Mouse (Mus musculus) ES-CJ7 (cell line): ENCODE measurements around the gene Tmem167.
"Not testable (repeated sequence)": the region's sequence is repeated elsewhere in the genome, so short reads cannot be mapped to it uniquely, and the experiment has no call there.

Source experiments
- DNase-seq: peaks from one replicate; pipeline ENCODE4 v3.0.0; 2011; ENCODE audit warnings: low read depth, low spot score

The Tmem167 gene

DNA sequence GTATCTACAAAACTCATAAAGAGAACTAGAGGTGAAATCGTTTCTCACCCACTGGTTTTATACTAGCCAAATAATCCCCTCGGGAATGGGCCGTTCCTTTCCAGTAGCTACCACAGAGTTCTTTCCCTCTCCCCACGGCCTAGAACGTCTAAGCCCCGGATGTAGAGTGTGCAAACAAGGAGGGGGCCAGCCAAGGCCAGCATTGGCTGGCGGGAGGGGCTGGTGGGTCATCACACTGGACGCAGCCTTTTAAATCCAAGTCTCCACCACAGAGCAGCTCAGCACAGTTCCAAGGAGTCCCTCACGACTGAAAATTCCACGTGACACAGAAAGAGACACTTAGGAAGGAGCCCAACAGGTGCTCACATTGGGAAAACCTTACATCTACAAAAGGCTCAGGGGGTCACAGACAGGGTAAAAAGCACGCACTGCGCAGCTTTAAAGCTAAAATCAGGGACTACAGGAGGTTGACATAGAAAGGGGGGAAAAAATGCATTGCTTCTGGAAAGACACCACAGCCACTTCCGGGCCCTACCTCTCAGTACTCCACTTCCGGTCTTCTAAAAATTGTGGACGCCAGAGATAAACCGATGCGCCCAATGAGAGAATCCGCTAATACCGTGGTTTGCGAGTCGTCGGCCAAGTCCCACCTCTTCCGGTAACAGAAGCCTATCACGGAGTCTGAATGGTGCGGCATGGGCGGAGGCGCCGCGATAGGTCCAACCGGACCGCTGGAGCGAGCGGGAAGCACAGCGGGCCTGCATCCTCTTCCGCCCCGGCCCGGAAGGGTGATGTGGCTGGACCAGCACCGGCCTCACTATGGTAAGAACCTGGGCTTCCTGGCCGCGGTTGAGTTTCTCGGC, at the start of gene Tmem167, which contains the start of gene Xrcc4:
Gene Tmem167, plus strand, starts transcription at position 162 of the 863 bp plus-strand sequence.
Gene Xrcc4, minus strand, starts transcription at position 647 of the 863 bp plus-strand sequence.
- DNase-seq: peak; percentile 98

DNA sequence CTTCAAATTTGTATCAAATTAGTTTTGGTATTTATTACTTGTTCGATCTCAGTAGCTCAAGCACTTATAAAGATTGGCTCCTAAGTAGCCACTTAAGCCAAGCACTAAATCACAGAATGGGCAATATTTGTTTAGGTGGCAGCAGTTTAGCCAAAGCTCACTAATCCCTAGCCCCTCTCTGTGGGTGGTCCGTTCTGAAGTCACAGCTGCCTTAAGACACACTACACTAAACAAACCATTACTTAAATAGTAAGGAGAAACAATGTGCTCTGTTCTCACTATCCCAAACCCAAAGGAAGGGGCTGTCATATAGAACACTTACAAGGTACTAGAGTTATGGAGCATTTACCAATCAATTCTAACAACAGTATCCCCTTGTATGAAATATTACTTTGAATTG, 49.3 kb upstream of the Tmem167 start:
- no peak for DNase-seq

DNA sequence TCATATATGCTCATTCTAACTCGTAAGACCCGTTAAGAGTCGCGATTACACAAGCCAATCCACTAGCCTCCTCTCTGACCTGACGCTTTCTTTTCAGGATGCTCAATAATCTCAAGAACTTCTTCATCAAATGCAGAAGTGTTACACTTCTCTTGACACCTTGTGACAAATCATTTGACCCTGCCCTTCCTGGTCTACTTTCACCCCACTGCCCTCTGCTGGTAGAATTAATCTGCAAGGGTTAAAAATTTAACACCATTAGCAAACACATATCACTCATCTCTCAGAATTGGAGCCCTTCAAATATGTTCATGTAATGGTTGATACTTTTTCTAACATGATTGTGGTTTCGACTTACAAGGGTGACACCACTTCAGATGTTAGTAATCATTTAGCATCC, 37.2 kb upstream of the Tmem167 start:
- peak; percentile 12 for DNase-seq

DNA sequence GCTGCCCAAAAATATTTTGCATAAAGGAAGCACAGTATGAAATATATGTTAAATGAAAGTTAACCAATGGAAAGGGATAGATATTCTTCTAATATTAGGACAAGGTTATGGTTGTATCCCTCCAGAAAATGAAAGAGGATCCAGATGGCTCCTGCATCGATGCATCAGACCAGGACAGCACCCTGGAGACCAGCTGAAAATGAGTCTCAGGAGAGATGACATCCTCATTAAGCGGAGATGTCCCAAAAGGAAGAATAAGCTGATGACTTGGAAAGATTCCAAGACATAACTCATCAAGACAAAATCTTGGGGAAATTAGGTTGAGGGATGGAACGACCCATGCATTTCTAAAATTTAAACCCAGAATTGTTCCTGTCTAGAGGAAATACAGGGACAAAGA, 36.5 kb upstream of the Tmem167 start:
- DNase-seq: no peak

DNA sequence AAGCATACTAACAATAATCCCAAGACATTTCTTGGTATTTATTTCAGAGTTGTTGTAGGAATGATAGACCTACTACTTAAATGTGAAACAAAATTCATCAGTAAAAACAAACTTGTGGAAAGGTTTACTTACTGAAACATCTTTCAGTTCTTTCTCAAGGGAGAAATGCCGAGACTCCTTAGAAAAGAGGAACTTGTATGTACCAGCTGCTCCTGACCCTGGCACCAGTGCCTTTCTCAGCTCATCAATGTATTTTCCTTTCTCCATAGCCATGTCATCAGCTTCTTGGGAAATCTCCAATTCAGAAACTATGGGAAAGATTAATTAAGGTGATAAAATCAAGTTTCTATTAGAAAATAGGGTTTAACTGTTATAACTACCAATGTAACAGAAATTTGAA, 27.0 kb upstream of the Tmem167 start:
- DNase-seq: no peak

DNA sequence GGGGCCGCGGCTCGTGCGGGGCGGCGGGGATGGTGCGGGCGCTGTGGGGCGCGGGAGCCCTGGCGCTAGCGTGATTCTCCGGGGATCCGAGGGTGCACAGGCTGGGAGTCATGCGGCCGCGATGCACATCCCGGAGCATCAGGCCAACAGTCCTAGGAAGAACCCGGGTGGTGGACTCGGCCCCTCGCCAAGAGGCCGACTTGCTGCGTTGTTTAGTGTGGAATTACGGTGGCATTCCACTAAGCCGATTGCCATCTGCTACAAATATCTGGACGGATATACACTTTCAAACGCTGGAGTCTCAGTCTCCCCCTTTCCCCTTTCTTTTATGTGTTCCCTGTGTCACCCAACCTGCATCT, 881 bp downstream of the Tmem167 start:
- no peak for DNase-seq

DNA sequence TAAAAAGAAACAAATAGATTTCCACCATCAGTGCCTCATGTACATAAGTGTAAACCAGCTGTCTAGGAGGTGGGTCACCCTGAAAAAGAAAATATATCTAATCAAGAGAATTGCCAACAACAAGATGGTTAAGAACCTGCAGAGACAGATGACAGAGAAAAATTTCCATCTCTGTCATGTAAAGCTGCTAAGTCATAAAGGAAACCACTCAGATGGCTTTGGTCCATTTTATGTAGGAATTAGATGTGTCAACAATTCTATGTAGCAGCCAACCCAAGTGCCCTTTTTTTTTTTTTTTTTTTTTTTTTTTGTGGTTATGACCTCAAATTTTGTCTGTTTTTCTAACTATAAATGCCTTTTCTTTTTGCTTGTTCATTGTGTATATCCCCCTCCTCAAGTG, 12.6 kb downstream of the Tmem167 start:
- no peak for DNase-seq

DNA sequence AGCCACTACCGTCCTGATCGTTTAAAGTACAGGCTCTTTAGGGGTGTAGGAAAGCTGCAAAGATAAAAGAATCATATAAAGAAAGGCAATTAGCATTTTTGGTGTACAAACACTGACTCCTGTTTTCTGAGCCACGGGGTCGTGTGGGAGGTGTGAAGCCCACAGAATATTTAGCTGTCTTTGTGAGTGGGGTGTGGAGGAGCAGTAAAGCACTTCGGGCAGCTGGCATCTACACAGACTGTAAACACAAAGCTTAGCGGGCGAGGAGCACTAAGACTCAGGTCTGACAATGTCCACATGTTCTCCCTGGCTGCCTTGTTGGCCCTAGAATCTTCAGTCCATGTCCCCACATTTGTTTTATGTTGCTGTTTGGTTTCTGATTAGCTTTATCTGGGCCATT, 17.2 kb downstream of the Tmem167 start:
- no peak for DNase-seq

DNA sequence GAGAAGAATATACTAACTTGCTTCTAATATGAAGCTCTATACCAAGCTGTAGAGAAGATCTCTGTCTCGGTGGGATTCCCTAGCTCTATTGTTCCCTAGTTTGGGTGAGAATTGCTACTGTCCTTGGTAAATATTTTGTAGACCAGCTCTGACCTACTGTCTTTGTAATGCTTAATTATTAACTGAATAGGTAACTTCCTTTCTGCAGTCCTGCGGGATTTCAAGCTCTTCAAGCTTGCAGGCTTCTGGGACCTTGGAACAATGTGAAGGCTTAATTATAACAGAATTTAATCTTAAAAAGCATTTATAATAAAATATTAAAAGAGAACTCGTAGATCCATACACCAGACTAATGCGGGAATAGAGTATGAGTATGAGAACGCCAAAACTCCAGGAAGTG, 19.8 kb downstream of the Tmem167 start:
- not testable (repeated sequence) for DNase-seq

DNA sequence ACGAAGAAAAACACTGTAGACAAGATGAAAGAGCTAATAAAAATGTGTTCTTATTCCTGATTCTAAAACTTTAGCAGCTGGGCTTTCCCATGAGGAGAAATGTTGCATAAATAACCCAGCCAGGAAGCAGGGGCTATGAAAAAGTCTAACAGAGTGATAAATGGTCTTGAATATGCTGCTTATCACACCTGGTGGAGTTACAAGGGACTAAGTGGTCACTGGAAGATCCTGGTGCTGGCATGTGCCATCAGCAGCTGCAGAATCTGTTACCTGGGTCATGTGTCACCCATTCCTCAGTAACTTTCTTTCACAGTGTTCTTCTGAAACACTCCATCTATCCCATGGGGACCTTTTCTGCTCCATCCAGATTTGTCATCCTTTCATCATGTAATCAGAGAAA, 22.8 kb downstream of the Tmem167 start:
- no peak for DNase-seq

DNA sequence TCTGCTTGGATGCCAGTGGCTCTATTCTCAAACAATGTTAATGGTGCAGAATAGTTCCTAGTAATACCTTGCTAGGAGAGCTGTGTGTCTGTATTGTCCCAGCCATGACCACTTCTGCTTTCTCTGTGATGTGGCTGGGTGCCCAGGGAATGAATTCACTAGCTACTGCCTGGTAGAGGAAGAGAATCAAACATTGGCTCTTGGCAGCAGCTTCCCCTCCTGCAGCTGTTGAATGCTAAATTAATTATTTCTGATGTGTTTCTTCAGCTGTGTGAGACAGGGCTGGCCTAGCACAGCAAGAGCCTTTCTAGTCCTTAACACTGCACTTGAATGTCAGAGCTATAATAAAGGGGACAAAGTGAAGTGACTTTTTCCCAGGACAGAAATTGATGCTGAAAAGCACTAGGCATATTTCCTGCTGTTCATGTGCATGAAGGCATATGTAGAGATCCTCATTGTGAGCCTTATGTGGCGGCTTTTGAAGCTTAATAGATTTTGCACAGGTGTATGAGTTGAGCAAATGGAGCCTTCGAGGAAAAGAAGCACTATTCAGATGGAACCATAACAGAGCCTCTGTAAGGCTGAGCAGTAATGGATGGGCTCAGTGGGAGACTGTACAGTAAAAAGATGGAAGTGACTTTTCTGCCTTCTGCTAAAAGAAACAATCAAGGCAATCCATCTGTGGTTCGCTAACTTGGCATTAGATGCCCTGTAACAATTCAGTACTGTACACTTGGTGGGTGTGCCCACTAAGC, 47.4 kb downstream of the Tmem167 start:
- DNase-seq: no peak

DNA sequence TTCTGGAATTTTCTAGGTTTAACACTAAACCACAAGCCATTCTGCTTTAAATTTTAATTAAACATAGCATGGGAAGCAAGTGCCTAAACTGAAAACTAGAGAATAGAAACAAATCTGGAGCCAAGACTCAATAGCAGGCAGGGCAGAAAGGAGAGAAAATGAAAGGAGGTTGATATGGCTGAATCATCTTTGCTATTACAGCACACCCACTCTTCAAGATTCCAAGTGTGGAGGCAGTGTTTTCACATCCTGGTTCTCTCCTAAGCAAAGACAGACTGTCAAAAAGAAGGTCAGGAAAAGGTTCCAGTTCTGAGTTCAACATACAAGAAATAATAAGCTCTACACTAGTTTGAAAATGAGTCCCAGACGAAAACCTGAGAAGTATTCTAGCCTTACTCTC, 52.8 kb downstream of the Tmem167 start:
- DNase-seq: no peak

DNA sequence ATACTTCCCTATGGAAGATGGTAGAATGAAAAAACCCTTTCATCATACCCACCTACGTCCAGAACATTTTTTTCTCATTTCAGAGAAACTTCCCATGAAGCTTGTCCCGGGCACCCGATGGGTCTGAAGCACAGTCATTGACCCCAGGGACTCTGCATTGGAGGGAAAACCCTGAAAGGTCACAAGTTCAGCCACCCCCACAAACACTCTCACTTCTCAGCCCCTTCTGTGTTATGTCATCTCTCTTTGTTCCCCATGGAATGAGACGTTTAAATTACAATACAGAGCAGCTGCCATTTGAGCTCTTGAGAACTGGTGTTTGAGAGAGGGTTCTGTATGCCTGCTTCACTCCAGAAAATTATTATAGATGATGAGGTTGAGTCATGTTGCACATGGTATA, 54.3 kb downstream of the Tmem167 start:
- DNase-seq: peak; percentile 46

DNA sequence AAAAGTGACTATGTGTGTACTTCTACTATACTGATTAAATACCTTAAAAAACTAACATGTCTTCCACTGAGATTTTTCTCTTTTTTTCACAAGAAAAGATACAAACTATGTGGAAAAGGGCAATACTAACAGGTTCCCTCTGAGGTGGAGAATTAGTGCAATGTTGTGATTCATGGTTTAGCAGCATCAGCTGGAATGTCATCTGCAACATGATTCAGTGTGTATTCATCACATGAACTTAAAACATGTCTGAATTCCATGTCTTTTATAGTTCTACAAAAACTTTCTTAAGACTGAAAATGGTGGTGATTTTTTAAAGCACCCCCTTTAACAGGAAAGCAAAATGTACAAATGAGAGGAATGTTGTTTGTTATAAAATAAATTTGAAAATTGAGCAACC, 63.0 kb downstream of the Tmem167 start:
- DNase-seq: no peak

DNA sequence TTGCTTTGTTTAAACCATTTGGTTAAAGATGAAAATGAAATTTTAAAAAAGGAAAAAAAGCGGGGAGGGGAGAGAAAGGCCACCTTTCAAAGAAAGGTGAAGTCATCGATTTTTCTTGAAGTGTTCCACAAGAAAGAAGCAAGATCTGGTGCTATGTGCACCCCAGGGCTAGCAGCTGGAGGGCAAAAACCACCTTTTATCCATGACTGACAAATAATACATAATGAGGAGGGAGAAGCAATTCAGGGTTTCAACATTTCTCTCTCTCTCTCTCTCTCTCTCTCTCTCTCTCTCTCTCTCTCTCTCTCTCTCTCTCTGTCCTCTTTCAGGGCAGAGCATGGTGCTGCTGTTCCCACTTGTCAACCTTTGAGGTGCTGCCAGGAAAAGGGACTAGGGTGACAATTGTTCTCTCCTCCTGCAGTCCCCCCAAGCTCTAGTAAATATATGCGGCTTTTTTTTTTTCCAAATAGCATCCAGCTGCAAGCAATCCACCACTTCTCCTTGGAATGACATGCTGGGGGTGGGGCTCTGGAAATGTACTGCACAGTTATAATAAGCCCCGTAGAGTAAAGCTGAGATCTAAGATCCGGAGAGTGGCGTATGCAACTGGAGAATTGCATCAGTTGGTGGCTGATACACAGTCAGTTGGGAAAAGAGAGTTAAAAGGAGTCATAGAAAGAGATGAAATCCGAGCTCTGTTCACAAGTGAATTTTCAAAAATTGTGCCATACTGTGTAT, 63.8 kb downstream of the Tmem167 start:
- DNase-seq: no peak

DNA sequence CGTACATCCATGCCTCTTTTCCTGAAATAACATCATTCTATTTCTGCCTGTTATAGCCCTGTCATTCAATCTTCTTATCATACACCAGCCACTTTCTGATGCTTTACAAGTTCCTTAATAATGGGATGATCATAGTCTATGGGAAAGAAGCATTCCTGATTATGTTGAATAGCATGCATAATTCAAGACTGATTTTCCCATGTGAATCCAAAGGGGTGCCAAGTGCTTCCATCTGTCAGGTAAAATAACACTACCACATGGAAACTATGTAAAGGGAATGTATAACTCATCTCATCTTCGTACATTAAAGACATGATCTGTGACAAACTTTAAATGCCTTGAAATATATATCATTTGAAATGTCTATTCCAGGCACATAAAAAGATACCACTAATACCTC, 75.2 kb downstream of the Tmem167 start:
- DNase-seq: no peak

DNA sequence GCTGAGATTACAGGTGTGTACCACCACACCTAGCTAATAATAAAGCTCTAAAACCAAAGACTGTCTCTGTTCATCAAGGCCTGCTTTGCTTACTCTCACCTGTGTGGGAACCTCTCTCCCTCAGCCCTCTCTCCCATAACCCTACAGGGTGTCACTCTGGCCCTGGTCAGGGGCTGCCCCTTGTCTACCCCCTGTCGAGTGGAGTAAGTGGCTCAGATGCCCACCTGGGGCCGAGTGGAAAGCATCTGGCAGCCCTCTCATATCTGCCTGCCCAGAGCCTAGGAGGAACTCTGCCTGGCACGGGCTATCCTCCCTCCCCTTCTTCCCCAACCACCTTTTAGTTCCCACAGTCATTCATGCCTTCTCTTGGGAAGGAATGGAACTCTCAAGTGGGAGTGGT, 78.1 kb downstream of the Tmem167 start:
- DNase-seq: no peak

DNA sequence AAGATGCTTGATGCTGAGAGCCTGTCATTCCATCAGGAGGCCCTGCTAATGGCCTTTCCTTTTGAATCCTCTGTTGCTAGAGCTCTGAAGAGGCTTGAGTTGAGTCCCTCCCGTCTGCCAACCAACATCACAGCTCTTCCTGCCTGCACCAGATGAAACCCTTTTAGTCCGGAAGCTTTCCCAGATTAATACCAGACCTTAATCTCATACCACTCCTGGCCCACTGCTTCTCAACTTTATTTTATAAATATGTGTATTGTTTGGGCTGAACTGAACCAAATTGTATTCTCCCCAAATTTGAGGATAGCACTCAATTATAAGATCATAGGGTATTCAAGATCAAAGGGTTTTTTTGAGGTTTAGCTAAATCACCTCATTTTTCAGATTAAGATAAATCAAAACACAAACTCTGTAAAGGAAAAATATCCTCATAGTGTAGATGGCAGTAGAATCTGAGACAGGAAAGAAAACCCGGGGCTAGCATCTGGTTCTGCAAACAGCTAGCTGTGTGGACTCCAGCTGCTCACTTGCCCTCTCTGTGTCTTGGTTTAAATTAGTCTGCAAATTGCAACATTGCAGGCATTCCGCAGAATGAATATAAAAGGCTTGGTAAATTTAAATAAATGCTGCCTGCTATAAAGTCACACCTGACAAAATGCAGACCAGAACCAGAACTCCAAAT, 81.3 kb downstream of the Tmem167 start:
- peak; percentile 8 for DNase-seq

DNA sequence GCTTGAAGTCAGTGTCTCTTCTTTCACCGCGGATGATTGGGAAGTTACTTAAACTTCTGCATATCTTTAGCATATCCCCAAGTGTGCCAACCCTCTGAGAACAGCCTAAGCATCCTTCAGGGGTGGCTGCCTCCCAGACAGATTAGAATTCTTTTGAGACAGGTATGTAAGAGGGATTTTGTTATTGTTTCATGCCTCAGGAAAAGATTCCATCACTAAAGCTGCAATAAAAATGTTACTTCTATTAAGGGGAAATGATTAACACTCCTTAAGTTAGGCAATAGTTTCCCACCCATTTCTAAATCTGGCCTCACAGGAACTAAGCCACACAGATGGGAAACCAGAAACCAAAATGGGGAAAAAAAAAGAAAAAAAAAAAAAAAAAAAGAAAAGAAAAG, 81.9 kb downstream of the Tmem167 start:
- no peak for DNase-seq

DNA sequence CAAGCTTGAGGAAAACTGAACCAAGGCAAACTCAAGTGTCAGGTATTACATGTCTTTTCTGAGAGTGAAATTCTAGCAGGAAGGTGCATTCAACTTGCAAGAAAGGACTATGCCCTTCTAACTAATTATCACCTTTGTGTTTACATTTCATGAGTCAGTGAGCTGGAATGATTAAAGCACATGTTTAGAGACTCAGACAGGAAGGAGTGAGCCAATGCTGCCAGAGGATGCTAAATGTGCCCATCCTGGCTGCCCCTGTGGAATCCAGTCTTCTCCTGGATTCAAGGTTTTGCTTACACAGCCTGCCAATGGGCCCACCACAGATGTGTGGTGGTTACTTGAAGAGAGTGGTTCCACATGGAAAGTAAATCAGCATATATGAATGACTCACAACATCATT, 82.5 kb downstream of the Tmem167 start:
- no peak for DNase-seq

DNA sequence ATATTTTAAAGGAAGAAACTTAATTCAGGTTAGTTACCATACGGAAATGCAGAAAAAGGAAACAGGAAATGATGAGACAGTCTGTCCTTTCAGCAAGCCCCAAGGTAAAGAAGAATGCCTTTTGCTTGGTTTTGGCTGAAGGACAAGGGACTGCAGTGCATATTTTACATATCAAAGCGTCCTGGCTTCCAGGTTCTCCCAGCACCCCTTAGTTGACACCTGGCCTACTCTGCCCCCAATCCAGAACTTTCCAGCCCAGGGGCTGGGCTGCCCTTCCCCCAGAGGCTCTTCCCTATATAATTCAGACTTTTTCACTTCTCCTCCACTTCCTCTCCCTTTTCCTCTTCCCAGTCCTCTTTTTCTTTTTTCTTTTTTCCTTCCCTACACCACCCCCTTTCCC, 86.7 kb downstream of the Tmem167 start:
- peak; percentile 79 for DNase-seq

DNA sequence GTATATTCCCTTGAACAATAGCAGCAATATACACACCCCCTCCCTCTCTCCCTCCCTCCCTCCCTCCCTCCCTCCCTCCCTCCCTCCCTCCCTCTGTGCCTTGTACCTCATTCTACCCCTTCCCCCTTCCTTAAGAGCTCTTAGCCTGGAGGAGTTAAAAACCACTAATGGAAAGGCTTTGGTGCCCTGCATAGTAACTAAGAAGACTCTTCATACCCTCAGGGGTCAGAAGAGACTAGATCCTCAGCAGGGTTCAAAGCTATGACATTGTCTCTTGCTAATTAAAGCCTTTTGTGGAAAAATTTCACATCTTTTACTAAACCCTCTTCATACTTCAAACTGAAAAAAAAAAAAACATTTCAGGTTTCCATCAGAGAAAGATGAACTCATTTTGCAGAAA, 93.3 kb downstream of the Tmem167 start:
- no peak for DNase-seq
